Mouse (Mus musculus) neural tube, embryonic 11.5 days (tissue): Measurements from ENCODE around the gene Sec1. TPM values are rescaled to one million over a fixed set of nuclear protein-coding genes. Genes with fewer than 3 reads are reported as not detected.

Source experiments
- ATAC-seq: fragments of 200-750 bp; cut with Nextera tagmentation; 2 replicates; pipeline ENCODE4 v1.8.0; 2017; ENCODE audit warnings: moderate number of reproducible peaks, mild to moderate bottlenecking, moderate TSS enrichment, moderate library complexity; ENCODE audit not compliant: insufficient read depth, low FRiP score, low TSS enrichment
- DNase-seq: peaks from one replicate; pipeline ENCODE4 v3.0.0-alpha.2; 2015; ENCODE audit warnings: low spot score
- H3K27ac ChIP-seq: fragments of 300-500 bp; sonication (generic); 2 replicates; pipeline ENCODE4 v1.5.1; 2014; ENCODE audit warnings: low read depth, mild to moderate bottlenecking, low read length
- H3K27me3 ChIP-seq: fragments of 300-500 bp; sonication (generic); 2 replicates; pipeline ENCODE4 v1.6.1; 2014; ENCODE audit warnings: mild to moderate bottlenecking, low read length, mixed read lengths; ENCODE audit not compliant: control insufficient read depth, insufficient read depth
- H3K36me3 ChIP-seq: fragments of 300-500 bp; sonication (generic); 2 replicates; pipeline ENCODE4 v1.6.1; 2014; ENCODE audit warnings: mild to moderate bottlenecking, low read length, moderate library complexity, mixed read lengths; ENCODE audit not compliant: control insufficient read depth, insufficient read depth
- H3K4me1 ChIP-seq: fragments of 300-500 bp; sonication (generic); 2 replicates; pipeline ENCODE4 v1.6.1; 2014; ENCODE audit warnings: low read length, mixed read lengths; ENCODE audit not compliant: control insufficient read depth, insufficient read depth
- H3K4me2 ChIP-seq: fragments of 300-500 bp; sonication (generic); 2 replicates; pipeline ENCODE4 v1.6.1; 2014; ENCODE audit warnings: low read depth, mild to moderate bottlenecking, moderate library complexity
- H3K4me3 ChIP-seq: fragments of 300-500 bp; sonication (generic); 2 replicates; pipeline ENCODE4 v1.5.1; 2014; ENCODE audit warnings: low read depth, low read length
- H3K9ac ChIP-seq: fragments of 300-500 bp; sonication (generic); 2 replicates; pipeline ENCODE4 v1.6.1; 2014; ENCODE audit warnings: mild to moderate bottlenecking, low read length
- H3K9me3 ChIP-seq: fragments of 300-500 bp; sonication (generic); 2 replicates; pipeline ENCODE4 v1.6.1; 2016; ENCODE audit warnings: low read length; ENCODE audit not compliant: control insufficient read depth
- WGBS: fragments of 180-500 bp; shearing (Covaris S2); extraction: QIAGEN DNeasy Blood & Tissue Kit; methylation state at CpG from one replicate; pipeline ENCODE4 v1.1.7; 2014; 5-methylcytosine and 5-hydroxymethylcytosine counted together
- polyA plus RNA-seq: library from polyadenylated mRNA; unstranded; fragments of >200 nt; fragmentation: Nextera tagmentation; extraction: Ambion mirVana; gene quantifications from 2 replicates; pipeline ENCODE4 v1.2.1, GENCODE M21; 2014

Gene Sec1
- polyA plus RNA-seq, 1 experiment from 2014 or later: 1.7 TPM

DNA sequence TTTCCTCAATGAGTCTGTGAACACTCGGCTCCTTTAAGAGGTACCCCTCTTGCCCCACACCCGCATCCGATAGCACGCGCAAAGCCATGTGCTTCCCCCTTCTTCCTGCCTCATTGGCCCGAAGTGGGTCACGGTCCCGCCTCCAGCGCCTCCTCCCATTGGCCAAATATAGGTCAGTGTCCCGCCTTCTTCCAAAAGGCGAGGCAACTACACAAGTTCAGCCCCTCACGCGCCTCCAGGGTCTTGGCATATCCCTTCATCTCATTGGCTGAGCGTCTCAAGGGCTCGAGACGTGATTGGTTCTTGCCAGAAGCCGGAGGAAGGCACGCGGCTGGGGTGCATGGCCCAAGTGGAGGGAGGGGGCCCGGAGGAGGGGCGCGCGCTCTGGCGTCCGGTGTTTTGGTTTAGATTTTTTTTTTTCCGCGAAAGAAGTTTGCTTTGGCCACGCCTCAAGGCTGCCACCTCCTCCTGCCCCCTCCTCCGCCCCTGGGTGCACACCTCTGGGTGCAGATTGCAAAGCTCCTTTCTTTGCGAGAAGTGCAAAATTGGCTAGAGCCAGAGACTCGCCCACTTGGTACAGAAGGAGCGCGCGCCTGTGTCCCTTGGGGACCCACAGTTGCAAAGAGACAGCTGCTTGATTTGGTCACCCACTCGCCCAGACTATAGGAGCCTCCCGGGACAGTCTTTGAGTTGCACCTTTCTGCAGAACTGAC, 10.7 kb upstream of the Sec1 start, which contains the start of gene Dbp:
Gene Dbp, plus strand, starts transcription at position 359 of the 713 bp plus-strand sequence.
- peak; percentile 83 for ATAC-seq
- WGBS: under 1% methylated on average over 36 of the region's 36 CpGs
- H3K27ac ChIP-seq: peak within 1 kb of the TSS; percentile 70
- peaks cover 58% of the 10 kb centered on the region for H3K4me1 ChIP-seq
- H3K9ac ChIP-seq: peak within 1 kb of the TSS; percentile 46
- peak; percentile 99 for DNase-seq
- no peaks in the 10 kb centered on the region for H3K36me3 ChIP-seq
- H3K4me3 ChIP-seq: peak within 1 kb of the TSS; percentile 52
- H3K27me3 ChIP-seq: peaks cover 6% of the 10 kb centered on the region
- peak within 1 kb of the TSS; percentile 98 for H3K4me2 ChIP-seq
- H3K9me3 ChIP-seq: no peaks in the 10 kb centered on the region

DNA sequence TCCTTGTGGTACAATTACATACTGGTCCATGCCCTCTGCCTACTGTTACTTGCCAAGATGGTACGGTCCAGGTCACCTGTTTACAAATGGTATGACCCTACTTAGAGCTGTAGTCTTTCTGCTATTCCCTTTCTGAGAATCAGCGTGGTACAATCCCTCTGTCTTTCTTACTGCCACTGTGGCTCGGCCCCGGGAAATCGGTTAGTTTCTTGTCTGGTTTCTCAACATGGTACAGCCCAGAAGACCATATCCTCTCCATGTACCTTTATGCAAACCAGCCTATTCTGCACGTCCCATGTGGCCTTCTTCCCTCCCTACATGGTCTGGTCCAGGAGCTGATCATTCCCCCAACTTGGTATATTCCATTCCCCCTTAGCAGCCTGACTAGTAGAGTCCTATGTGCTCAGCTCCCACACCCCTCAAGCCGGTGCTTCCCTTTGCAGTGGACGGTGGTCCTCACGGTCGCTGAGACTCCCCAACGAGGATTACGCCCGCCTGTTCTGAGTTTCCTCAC, 9.9 kb upstream of the Sec1 start:
- no peaks in the 10 kb centered on the region for H3K36me3 ChIP-seq
- peak overlapping the region; percentile 70 for H3K27ac ChIP-seq
- peak overlapping the region; percentile 46 for H3K9ac ChIP-seq
- peaks cover 51% of the 10 kb centered on the region for H3K4me1 ChIP-seq
- no peaks in the 10 kb centered on the region for H3K9me3 ChIP-seq
- H3K4me3 ChIP-seq: peak overlapping the region; percentile 28
- 2% methylated on average over 13 of the region's 13 CpGs for WGBS
- peak overlapping the region; percentile 98 for H3K4me2 ChIP-seq
- H3K27me3 ChIP-seq: peaks cover 13% of the 10 kb centered on the region
- DNase-seq (peak; percentile 79), ATAC-seq (peak; percentile 42)

DNA sequence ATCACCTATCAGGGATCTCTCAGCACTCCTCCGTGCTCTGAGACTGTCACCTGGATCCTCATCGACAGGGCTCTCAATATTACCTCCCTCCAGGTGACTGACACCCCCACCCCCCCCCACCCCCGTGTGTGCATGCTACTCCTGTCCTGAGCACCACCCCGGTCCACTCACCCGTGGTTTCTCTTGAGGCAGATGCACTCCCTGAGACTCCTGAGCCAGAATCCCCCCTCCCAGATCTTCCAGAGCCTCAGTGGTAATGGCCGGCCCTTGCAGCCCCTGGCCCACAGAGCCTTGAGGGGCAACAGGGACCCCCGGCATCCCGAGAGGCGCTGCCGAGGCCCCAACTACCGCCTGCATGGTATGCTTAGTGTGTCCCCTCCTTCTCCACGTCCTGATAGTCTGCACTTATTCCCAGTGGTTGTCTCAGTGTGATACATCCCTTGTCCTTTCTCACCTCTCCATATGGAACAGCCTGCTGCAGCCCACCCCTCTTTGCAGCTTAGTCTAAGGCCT, 9.4 kb upstream of the Sec1 start:
- Histone ChIP-seq H3K4me2 (peak overlapping the region; percentile 98), H3K4me3 (peak overlapping the region; percentile 28), H3K36me3 (no peaks in the 10 kb centered on the region), H3K27me3 (peaks cover 15% of the 10 kb centered on the region), H3K27ac (peak overlapping the region; percentile 70), H3K9me3 (no peaks in the 10 kb centered on the region), H3K9ac (peak overlapping the region; percentile 46), H3K4me1 (peaks cover 46% of the 10 kb centered on the region)
- ATAC-seq: no peak
- WGBS: 44% methylated on average over 12 of the region's 12 CpGs
- no peak for DNase-seq

DNA sequence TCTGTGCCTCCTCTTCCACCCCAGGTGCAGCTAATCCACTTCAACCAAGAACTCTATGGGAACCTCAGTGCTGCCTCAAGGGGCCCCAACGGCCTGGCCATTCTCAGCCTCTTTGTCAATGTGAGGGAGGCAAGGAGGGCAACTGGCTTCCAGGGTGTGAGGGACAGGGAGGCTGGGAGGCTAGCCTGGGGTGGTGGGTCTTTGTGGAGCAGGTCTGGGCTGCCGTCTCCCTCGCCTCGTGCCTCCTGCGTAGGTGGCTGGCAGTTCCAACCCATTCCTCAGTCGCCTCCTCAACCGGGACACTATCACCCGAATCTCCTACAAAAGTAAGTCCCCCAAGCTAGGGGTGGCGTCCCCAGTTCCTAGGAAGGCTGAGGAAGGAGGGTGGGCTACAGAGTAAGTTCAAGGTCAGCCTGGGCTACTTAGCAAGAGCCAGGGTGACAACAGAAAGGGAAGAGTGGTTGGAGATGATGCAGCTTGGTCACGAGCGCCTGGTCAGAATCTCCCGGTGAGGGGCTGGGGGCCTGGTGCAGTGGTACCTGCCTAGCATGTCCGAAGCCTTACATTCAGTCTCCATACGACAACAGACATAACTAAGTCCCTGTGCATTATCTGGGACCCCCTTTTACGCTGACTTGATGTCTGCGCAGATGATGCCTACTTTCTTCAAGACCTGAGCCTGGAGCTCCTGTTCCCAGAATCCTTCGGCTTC, 8.8 kb upstream of the Sec1 start:
- Histone ChIP-seq H3K27ac (no peak overlapping the region), H3K9me3 (no peaks in the 10 kb centered on the region), H3K27me3 (peaks cover 17% of the 10 kb centered on the region), H3K4me1 (peaks cover 40% of the 10 kb centered on the region), H3K9ac (no peak overlapping the region; the same call in 1 of the 2 replicates), H3K36me3 (no peaks in the 10 kb centered on the region), H3K4me3 (no peak overlapping the region), H3K4me2 (peak overlapping the region; percentile 98; the same call in 1 of the 2 replicates)
- DNase-seq: no peak
- 87% methylated on average over 17 of the region's 17 CpGs for WGBS
- no peak for ATAC-seq

DNA sequence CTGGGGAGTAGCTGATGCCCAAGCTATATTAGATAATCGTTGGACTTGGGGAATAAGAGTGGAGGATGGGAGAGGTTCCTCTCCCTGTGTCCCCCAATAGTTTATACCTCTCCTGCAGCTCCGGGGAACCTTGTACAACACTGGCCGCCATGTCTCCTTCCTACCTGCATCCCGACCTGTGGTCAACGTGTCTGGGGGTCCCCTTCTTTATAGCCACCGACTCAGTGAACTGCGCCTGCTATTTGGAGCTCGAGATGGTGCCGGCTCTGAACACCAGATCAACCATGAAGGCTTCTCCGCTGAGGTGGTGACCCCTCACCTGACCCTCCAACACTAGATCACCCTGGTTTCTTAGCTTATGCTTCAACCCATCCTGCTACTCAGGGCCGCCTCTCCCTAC, 8.1 kb upstream of the Sec1 start:
- H3K4me2 ChIP-seq: no peak overlapping the region
- H3K4me1 ChIP-seq: peaks cover 33% of the 10 kb centered on the region
- H3K9ac ChIP-seq: no peak overlapping the region
- no peak overlapping the region for H3K27ac ChIP-seq
- 90% methylated on average over 11 of the region's 11 CpGs for WGBS
- no peaks in the 10 kb centered on the region for H3K9me3 ChIP-seq
- ATAC-seq (no peak), DNase-seq (no peak)
- no peak overlapping the region for H3K4me3 ChIP-seq
- peaks cover 17% of the 10 kb centered on the region for H3K27me3 ChIP-seq
- H3K36me3 ChIP-seq: no peaks in the 10 kb centered on the region

DNA sequence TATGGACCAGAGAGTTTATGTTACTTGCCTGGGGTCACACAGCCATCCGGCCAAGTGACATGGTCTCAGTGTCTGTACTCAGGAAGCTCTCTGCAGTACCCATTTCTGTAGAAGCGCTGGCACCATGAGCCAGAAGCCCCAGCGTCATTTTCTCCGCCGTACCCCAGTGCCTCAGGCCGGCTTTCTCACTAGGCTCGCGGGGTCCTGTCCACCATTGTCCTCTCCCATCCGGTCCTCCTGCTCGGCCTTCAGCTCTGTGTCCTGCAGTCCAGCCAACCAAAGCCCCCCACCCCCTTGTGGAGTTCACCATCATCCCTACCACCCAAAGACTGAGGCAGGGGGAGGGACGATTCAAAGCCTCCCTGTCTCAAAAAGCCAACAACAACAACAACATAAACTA, 7.4 kb upstream of the Sec1 start:
- Histone ChIP-seq H3K4me3 (no peak overlapping the region), H3K4me2 (no peak overlapping the region; the same call in 1 of the 2 replicates), H3K27me3 (peaks cover 17% of the 10 kb centered on the region), H3K4me1 (peaks cover 28% of the 10 kb centered on the region), H3K9me3 (no peaks in the 10 kb centered on the region), H3K9ac (no peak overlapping the region), H3K27ac (no peak overlapping the region), H3K36me3 (no peaks in the 10 kb centered on the region)
- ATAC-seq: no peak
- WGBS: 87% methylated on average over 11 of the region's 11 CpGs
- DNase-seq: no peak

DNA sequence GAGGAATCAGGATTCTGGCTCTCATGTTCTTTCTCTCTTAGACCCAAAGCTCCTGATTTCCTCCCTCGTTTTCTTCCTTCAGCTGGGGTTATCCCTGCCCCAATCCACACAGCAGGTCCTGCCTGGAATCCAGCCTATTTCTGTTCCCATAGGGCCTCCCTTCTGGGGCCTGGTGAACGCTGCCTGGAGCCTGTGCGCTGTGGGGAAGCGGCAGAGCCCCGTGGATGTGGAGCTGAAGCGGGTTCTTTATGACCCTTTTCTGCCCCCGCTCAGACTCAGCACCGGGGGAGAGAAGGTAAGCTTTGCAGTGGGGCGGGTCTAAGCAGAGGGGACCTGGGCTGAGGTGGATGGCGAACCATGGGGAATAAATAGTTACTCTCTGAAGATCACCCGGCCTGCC, 6.9 kb upstream of the Sec1 start:
- H3K9me3 ChIP-seq: no peaks in the 10 kb centered on the region
- WGBS: 28% methylated on average over 11 of the region's 11 CpGs
- peak overlapping the region; percentile 79 for H3K4me2 ChIP-seq
- H3K4me1 ChIP-seq: peaks cover 23% of the 10 kb centered on the region
- no peaks in the 10 kb centered on the region for H3K36me3 ChIP-seq
- peak overlapping the region; percentile 39 for H3K4me3 ChIP-seq
- peak overlapping the region; percentile 56; the same call in 1 of the 2 replicates for H3K27ac ChIP-seq
- peaks cover 17% of the 10 kb centered on the region for H3K27me3 ChIP-seq
- no peak for ATAC-seq
- no peak for DNase-seq
- peak overlapping the region; percentile 41 for H3K9ac ChIP-seq

DNA sequence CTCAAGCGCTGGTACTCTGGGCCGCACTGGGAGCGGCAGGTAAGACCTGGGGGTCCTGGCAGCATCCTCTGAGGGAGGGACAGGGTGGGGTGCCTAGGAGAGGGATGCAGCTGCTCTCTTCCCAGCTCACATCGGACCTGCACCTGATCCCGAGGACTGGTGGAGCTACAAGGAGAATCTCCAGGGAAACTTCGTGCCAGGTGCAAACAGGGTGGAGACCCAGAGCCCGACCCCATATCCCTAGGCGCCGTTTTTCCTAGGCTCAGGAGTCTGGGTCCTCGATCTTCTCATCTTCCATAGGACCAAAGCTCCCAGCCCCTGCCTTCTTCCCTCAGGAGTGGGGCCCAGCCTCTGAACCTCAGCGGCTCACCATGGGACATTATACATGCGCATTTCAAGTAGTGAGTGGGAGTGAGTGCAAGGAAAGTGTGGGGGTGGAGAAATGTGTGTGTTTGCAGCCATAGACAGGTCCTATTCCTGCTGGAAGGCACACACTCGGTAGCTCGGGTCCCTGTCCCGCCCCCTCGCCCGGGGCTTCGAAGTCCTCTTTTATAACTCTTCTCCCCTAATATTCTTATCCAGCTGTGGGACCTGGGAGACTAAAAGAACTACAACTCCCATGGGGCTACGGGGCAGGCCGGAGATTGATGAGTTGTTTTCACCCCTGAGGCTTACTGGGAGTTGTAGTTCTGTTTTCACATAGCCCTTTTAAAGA, 6.3 kb upstream of the Sec1 start:
- H3K27me3 ChIP-seq: peaks cover 17% of the 10 kb centered on the region
- H3K27ac ChIP-seq: no peak overlapping the region
- DNase-seq (peak; percentile 81), ATAC-seq (0 out of 2 replicates have a peak, but pooled peaks have one; percentile 3)
- H3K9ac ChIP-seq: peak overlapping the region; percentile 66
- H3K36me3 ChIP-seq: no peaks in the 10 kb centered on the region
- peak overlapping the region; percentile 79 for H3K4me2 ChIP-seq
- peaks cover 17% of the 10 kb centered on the region for H3K4me1 ChIP-seq
- H3K4me3 ChIP-seq: peak overlapping the region; percentile 39
- H3K9me3 ChIP-seq: no peaks in the 10 kb centered on the region
- 1% methylated on average over 20 of the region's 20 CpGs for WGBS
